Mouse (Mus musculus) lung, adult 2 months (tissue): Measurements from ENCODE around the gene Usp30.

Experiments used
- CTCF ChIP-seq: fragments of 200-500 bp; IDR thresholded peaks from 2 replicates; pipeline ENCODE4 v1.5.1; 2011; ENCODE audit warnings: mild to moderate bottlenecking, low read length, control low read depth; ENCODE audit not compliant: insufficient read depth
- POLR2A ChIP-seq: fragments of 200-500 bp; IDR thresholded peaks from 2 replicates; pipeline ENCODE4 v1.6.1; 2011; ENCODE audit warnings: low read depth, mild to moderate bottlenecking, control low read depth, low read length, borderline replicate concordance; ENCODE audit errors: extremely low read depth

- no peak for TF ChIP-seq CTCF
- TF ChIP-seq POLR2A = peak; percentile 49; the same call in 1 of the 2 replicates
These were observed 73.9 kb downstream of the Usp30 start for GRCm38 (mm10) chr5:114139175-114139574.
